Mouse (Mus musculus) c-Kit-positive CD71-positive TER-119-positive erythroid progenitor cells, embryonic 14.5 days (primary cell): ENCODE results near the gene Cd163l1.

Experiments used
- DNase-seq: peaks from one replicate; pipeline ENCODE4 v3.0.0-alpha.2; 2013; ENCODE audit warnings: low spot score

Gene Cd163l1

DNA sequence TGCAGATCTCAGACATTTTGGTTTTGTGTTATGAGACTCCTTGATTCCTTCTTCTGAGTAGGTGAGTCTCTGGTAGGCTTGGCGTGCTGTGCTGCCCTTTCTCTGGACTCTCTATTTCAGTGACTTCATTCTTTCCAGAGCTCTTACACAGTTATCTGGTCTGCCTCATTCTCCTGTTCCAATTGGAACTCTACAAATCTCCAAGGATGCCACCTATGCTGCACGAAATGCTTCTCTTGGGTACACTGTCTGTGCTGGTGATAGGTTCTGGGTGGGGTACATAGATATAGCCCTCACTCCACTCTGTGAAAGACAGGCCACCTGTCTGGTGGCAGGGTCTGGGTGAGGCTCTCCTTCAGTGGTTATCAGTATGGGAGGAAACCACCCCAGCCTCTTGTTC, at the start of gene Cd163l1:
Gene Cd163l1 (plus strand): TSS at position 301 of the 400 bp plus-strand sequence.
- no peak for DNase-seq

DNA sequence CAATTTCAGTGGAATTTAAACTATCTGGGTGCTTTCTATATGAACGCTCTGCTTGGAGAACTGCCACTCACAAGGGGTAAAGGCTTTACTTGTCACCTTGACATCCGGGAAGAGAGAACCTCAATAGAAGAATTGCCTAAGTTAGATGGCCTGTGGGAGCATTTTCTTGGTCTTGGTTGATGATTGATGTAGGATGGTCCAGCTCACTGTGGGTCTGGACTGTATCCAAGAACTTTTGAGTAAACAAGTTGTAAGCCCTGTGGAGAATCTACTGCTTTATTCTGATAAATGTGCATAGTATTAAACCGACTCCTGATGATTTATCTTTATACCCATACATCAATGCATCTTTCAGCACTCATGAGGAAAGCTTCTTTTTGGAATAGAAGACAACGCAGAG, 48.7 kb upstream of the Cd163l1 start:
- DNase-seq: no peak

DNA sequence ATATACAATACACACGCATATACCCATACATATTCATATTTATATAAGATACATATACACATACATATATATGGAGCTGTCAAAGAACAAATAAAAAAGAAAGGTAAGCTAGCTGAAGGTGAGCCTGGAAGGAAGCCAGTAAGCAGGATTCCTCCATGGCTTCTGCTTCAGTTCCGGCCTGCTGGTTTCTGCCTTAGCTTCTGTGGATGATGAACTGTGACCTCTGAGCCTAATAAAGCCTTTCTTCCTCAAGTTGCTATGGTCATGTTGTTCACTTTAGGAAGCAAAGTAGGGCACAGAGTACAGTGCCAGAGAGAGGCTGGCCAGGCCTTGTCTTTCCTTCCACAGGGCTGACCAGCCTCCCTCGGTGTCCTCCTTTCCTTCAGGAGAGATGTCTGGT, 47.2 kb upstream of the Cd163l1 start:
- DNase-seq: no peak

DNA sequence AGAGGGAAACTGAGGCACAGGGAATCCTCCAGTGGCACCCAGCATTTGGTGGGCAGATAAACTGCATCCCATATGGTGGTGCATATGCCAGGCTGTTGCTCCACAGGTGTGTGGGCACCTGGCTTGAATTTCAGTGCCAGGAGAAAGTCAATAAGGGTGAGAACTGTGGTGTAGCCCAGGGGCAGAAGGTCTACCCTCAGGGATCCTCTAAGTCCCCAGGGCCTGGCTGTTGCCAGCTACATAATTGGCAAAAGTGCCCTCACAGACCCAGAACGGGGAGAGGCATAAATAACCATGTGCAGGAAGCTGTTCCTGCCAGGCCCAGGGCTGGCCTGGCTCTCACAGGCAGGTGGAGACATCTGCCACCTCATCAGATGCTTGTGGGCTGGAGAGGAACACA, 45.1 kb upstream of the Cd163l1 start, which contains the start of gene Olfr523:
Gene Olfr523 (plus strand): TSS at position 282 of the 400 bp plus-strand sequence.
- no peak for DNase-seq

DNA sequence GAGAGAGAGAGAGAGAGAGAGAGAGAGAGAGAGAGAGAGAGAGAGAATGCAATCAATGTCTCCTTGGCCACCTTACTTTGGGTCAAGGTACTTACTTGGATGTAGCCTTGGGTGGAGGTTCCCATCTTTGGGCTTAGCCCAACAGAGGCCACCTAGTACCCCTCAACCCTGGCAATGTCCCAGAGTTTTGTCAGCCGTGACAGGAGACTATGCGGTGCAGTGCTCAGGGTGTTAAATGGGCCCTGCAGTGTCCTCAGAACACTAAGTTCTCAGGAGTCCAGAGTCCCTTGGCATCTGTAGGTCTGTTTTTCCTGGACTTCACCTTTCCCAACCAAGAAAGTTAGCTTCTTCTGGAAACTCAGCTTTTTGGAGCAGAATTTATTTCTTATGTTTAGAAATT, 38.9 kb upstream of the Cd163l1 start:
- no peak for DNase-seq

DNA sequence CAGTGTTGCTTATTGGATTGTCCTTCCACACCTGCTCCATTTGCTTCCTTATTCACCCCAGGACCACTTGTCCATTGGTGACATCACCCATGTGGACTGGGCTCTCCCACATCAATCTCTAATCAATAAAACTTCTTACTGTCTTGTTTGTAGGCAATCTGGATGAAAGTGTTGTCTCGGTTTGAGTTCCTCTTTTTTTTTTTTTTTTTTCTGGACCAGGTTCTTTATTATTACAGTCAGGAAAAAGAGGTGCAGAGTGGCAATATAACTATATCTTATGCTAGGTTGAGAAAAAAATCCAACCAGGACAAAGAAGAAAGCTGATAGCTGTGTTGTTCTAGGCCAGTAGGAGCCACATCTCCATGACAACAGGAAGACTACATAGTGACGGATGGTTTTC, 37.4 kb upstream of the Cd163l1 start:
- no peak for DNase-seq

DNA sequence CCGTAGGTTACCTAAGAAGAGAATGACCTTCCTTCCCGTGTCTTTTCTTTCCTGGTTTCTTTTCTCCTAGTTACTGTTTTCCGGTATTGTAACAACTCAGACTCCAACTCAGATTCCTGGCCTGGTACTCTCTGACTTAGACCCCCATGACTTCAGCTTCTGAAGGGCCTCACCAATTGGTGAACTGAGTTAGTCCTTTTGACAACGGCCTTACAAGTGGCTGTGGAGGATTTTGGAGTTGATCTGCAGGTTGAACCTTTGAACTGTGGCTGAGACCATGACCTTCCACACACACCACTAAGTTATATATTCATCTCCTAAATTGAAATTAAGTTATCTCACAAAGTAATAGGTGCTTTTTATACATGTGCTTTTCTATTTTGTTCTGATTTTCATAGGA, 33.9 kb upstream of the Cd163l1 start:
- DNase-seq: no peak

DNA sequence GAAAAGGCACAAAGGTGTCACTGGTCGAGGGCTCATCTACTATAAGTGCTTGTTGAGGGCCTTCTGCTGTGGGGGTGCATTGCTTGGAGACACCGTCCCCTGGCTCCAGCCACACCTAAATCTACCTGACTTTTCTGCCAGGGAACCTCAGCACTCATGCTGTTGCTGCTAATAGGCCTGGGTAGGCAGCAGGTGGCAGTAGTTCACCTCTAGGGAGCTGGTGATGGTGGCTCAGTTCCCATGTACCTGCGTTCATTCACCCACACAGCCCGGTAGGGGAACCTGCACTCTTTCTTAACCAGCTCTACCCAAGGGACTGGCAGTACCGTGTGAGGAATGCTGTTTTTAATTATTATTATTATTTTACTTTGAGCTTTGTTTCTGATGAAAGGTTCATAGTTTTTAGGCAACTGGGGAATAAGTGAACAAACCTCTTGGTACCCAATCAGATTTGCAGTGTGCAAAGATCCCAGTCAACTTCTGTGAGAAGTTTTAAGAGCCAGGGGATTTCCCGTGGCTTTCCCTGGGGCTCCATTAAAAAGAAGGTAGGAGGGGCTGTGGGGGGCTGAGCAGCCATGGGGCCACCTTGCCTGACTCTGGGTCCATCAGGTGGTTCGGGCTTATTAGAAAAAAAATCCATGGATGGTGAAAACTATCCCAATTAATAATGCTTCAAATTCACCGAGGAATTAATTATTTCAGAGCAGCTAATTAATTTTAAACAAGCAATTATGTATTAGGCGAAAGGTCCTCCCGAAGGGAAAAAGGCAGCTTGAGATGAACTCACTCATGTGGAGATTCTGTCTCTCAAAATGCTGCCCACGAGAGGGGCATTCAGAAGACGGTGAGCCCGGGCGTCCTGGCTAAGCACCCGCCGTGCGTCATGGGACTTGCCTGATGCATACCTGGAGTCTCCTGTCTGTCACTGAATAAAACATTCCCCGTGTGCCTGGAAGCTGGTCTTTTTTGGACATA, 31.1 kb upstream of the Cd163l1 start:
- DNase-seq: no peak

DNA sequence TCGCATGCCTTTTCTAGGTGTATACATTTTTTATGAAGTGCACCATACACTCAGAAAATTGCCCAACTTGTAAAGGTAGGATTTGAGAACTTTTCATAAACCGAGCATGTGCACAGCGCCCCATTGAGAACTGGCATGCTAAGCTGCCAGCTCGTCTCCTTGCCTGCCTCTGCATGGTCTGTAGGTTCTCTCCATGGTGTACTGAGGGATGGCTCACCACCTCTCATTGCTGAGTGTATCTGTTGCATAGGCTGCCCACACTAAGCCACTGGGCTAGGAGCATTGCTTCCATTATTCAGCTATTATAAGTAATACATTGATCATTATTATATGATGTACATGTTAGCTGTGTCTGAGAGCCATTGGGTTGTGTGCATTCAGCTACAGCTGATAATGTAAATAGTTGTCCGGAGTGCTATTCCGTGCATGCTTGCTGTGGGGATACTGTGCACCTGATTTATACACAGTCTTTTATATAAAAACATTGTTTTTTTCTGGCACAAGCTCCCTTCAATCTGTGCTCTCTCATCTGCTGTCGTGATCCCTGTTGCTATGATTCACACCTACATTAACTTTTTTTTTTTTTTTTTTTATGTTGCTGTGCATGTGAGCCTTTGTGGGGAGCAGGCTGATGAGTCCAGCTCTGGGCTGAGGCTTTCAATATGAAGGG, 30.2 kb upstream of the Cd163l1 start:
- DNase-seq: no peak

DNA sequence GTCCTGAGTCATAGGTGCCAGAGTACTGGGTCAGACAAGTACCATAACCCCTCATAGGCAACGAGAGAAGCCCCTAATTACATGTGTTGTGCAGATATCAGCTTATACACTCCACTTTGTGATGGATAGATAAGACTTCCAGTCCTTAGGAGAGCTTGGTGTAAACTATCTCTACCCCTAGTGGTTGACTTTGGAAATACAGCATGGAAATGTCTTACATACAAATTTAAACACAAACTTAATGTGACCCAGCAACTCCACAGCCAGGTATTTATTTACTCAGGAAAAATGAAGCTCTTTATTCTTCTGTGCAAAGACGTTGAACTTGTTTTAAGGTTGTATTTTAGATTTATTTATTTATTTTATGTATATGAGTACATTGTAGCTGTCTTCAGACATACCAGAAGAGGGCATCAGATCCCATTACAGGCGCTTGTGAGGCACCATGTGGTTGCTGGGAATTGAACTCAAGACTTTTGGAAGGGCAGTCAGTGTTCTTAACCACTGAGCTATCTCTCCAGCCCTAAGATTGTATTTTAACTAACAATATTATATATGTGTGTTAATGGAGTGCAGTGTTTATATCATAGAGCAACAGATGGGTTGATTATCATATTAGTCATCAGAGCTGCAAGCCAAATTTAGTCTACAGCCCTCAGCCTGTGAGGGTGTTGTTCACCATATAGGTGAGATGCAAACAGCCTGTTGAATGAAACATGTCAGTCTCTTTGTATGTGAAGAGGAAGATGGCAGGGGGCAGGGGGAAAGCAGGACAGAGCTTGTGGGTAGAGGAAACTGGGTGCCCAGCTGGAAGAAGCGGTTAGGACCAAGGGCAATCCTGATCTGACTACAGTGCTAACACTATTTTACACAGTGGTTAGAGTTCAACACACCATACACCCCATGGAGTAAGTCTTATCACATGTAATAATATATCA, 29.4 kb upstream of the Cd163l1 start:
- DNase-seq: peak; percentile 64

DNA sequence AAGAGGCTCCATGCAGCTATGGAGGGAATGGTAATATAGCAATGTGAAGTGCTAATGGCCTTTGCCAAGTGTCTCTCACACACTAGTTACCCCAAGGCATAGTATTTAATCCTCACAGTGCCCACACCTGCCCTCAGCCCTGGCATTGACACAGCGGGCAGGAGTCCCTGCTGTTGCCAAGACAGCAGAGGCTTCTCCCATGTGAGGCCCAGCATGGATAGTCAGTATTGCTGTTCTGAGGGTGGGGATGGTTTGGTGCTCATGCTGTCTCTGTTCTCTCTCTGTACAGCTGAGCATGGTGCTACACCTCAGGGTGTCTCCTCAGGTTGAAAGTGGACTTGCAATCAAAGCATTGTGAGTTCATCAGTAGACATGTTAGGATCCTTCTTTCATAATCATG, 27.6 kb upstream of the Cd163l1 start:
- no peak for DNase-seq

DNA sequence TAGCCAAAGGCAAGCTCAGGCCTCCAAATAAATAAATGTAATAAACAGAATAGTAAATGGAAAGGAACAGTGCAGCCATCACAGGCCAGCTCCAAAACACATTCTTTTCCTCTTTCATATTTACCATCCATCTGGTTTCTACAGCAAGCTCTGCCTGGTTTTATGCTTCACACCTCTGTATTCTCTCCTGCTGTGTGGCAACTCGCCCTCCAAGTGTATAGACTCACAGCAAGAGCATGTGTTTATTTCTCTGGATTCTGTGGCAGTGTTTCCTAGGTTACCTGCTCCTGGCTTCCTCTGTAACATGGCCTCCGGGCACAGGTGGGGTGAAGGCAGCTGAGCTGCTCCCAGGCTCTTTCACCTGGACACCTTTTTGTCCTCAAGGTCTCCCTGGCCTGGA, 25.6 kb upstream of the Cd163l1 start:
- DNase-seq: no peak

DNA sequence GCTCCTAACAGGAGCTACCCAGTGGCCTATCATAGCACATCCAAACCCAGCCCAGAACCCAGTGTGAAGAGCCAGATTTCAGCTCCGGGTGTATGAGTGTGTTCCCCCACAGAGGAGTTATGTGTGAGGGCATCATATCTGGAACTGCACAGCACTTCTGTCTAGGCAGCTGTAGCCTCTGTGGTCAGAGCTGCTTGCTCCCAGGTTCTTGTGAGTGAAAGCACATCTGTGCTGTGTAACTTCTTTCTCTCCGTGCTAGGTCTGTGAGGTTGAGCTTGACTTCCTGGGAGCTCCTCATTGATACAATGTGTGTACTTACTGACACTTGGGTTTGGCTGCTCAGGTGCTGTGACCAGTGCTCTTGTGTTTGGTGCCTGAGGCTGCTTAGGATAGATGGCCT, 25.2 kb upstream of the Cd163l1 start:
- no peak for DNase-seq

DNA sequence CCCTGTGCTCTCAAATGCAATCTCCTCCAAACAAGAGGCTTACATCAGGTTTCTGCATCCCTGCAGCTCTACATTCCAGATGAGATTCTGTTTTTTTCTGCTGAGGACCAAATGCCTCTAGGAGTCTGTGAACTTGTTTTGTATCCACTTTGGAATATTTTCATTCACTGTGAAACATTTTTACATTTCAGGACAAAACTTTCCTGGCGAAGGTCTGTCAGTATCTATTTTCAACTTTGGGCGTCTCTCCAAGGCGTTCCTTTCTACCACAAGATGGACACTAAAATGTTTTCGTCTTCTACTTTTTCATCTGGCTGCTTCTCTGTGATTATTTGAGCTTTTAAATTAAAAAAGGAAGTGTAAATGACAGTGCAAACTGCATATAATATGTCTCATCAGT, 24.0 kb upstream of the Cd163l1 start:
- no peak for DNase-seq

DNA sequence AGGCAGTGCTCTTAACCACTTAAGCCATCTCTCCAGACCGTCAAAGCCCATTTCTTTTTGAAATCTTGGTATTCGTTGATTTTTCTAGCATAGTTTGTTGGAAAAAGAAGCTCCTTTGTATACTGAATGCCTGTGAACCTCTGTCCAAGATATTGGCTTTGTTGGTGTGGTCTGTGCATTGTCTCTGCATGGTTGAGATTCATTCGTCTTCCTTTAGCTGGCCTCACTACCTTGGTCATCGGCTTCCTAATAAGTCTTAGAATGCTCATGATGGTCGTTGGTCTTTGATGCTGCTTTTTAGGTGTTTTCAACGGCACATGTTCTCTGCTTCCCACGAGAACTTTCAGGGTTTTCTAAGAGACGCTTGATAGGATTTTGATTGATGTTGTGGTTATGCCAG, 22.1 kb upstream of the Cd163l1 start:
- no peak for DNase-seq

DNA sequence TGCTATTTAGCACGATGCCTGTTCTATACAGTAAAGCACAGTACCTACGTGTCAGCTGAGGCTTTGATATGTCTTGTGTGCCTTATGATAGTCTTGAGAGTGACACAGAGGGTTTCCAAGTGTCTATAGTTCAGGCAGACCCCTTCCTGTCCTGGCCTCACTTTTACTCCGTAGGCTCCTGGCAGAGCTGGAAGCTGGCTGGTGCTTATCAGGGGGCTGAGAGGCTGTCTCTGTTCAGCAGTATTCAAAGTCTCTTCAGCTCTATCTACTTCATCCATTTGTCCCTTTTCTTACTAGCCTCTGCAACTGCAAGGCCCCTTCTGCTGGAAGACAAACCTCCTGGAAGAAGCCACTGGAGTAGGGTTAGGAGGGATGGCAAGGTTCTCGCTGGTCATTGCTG, 17.0 kb upstream of the Cd163l1 start:
- DNase-seq: no peak

DNA sequence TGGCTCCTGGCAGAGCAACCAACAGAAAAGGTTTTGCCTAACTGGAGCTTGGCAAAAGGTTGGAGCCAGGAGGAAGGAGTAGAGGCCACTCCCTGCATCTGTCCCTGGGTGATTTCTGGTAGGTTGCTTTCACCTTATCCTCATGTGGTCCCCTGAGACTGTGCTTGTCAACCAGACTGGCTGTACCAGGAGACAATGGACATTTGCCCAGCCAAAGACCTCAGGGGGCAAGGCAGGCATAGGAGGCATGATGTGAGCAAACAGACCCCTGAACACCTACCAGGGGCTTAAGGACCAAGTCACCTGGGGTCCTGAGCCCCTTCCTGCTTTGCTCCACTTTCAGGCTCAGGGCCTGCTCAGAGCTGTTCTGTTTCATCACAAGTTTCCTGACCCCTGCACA, 12.2 kb upstream of the Cd163l1 start, which contains the start of gene Olfr524:
Gene Olfr524 (minus strand): TSS at position 101 of the 400 bp plus-strand sequence.
- no peak for DNase-seq

DNA sequence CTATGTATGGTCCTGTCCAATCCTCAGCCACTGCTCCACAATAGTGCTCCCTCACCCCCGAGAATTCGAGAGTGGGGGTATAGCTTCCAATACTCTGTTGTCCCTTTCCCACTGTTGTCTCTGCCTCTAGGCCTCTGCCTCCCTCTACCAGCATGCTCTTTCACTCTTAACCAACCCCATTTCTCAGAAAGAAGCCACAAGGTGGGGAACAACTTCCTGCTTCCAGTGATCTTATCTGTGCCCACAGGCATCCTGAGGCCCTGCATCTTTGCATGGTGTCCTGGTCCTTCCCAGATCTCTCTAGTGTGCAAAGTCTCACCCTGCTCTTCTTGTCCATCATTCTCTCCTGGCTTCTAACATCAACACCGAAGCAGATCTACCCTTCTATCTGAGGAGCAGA, 11.2 kb upstream of the Cd163l1 start:
- no peak for DNase-seq

DNA sequence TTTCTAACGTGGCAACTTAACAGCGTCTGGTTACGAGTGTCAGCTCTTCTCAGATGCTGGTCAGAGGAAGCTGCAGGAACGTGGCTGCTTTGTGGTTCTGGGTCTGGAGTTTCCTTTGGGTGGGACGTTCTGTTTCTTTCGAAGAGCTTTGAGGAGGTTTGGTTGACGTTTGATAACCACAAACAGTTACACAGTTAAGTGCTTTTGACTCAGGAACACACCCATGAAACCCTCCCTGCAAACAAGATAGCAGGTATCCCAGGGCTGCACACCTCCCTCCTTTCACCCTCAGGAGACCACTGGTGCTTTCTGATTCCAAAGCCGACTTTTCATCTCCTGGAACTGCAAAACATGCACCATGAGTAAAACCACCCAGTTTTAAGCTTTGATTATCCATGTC, 9.9 kb upstream of the Cd163l1 start:
- peak; percentile 42 for DNase-seq

DNA sequence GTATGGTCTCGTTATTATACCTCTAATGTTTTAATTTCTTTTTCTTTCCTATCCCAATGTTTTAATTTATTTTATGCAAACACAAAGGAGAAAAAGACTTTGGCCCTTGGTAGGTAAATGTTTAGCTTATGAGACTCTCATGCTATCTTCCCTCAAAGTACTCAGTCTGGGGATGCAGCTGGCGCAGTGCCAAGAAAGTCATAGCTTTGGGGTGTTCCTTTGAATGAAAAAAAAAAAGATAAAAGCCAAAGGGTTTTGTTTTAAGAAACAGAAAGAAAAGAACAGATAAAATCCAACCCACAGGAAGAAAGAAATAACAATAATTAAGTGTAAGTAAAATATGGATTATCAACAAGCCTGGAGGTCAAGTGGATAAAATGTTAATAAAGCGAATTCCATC, 9.4 kb upstream of the Cd163l1 start:
- DNase-seq: peak; percentile 45

DNA sequence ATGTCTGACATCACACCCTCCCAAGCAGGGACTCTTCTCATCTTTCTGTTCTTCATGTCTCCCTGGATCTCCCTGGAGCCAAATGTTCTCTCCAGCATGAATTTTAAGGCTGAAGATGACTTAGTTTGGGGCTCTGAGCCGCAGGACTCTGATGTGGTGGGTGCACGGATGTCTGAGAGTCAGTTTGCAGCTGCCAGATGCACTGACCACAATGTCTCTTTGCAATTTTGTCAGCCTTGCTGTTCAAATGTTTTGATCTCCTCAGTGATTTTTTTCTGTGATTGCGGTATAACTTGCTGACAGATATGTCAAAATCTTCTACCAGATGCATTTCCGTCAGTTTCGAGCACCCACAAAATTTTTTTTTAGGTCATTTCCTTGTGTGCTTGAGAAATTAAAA, 4.2 kb upstream of the Cd163l1 start:
- DNase-seq: no peak

DNA sequence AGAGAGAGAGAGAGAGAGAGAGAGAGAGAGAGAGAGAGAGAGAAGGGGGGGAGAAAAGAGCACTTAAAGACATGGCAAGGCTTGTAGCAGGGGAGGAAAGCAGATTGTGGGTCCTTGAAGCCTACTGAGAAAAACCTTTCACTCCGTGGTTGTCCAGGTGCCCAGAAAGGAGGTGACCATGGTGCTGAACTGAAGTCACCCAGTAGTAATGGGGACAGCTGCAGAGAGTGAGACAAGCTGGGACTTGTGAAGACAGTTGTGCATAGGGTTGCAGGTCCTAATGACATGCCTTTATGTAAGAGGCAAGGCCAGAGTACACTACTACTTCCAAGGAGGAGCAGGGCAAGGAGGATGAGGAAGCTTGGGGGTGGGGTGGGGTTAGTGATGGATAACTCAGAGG, 1.2 kb downstream of the Cd163l1 start:
- DNase-seq: no peak
